Mouse (Mus musculus): ENCODE data around the gene Atox1. TPM values are rescaled to one million over a fixed set of nuclear protein-coding genes. Genes with fewer than 3 reads are reported as not detected.
"Not testable (repeated sequence)": the region's sequence is repeated elsewhere in the genome, so short reads cannot be mapped to it uniquely, and the experiment has no call there.

Atox1 gene
- polyA plus RNA-seq, 1 experiment from 2014 or later, result 257 TPM

DNA sequence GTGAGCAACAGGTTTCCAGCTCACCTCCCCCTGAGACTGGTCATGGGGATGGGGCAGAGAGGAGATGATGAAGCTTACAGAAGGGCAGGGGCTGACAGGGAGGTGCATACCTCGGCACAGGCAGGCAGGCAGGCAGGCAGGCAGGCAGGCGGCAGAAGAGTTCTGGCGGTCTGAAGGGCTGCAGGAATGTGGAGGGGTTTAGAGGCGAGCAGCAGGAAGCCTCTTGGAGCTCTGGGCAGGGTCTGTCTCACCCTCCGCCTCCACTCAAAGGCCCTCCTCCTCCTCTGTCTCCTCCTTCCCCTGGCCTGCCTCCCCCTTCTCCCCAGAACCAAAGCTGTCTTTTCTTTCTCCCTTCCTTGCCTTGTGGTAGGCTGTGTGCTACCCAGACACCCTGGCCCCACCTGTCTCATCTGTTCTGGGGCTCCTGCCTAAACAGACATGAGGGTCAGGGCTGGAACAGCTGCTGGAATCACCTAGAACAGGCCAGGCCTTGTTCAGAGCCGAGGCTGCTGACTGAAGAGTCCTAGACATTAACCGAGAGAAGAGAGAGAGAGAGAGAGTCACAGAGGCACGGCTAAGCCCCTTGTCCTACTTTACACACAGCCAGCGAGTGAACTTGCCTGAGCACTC is 41.2 kb downstream of the Atox1 start:
- peak; percentile 68 for ATAC-seq (replicated peaks)
- Histone ChIP-seq H3K27me3 (no peaks in the 10 kb centered on the region), H3K4me3 (peak overlapping the region; percentile 33), H3K9me3 (no peaks in the 10 kb centered on the region), H3K4me2 (replicated peaks) (peak overlapping the region; percentile 45), H3K4me1 (peaks cover 40% of the 10 kb centered on the region), H3K9ac (replicated peaks) (peak overlapping the region; percentile 12), H3K27ac (replicated peaks) (peak overlapping the region; percentile 64), H3K36me3 (no peaks in the 10 kb centered on the region)
- WGBS, result 2% methylated on average over 9 of the region's 9 CpGs

DNA sequence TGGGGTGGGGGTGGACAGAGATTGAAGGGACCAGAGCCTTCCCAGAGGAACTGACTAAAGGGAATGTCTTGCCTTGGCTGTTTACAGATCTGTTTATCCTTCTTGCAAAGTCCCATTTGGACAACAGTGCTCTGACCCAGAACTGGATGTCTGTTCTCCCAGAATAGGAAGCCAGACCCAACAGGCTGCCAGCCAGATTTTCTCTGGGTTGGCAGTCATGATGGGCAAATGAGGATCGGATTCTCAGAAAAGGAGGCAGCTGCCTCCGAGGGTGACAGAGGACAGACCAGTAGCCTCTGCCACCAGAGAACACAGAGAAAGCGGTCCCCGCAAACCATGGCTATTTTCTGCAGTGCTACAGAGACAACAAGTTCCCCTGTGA is 41.8 kb downstream of the Atox1 start:
- H3K4me2 ChIP-seq (replicated peaks), result peak overlapping the region; percentile 45
- peak overlapping the region; percentile 12 for H3K9ac ChIP-seq (replicated peaks)
- peaks cover 36% of the 10 kb centered on the region for H3K4me1 ChIP-seq
- WGBS, result 4% methylated on average over 4 of the region's 4 CpGs
- no peaks in the 10 kb centered on the region for H3K27me3 ChIP-seq
- peak overlapping the region; percentile 33 for H3K4me3 ChIP-seq
- no peak for ATAC-seq (replicated peaks)
- H3K9me3 ChIP-seq, result no peaks in the 10 kb centered on the region
- peak overlapping the region; percentile 22; the same call in 1 of the 2 replicates for H3K27ac ChIP-seq (replicated peaks)
- H3K36me3 ChIP-seq, result no peaks in the 10 kb centered on the region

- no peaks in the 10 kb centered on the region for H3K9me3 ChIP-seq
- H3K27ac ChIP-seq (replicated peaks), result no peak overlapping the region
- peaks cover 30% of the 10 kb centered on the region for H3K4me1 ChIP-seq
- H3K9ac ChIP-seq (replicated peaks), result 0 out of 2 replicates have a peak overlapping the region, but pooled peaks have one; percentile 12
- peak overlapping the region; percentile 33 for H3K4me3 ChIP-seq
- peak overlapping the region; percentile 45 for H3K4me2 ChIP-seq (replicated peaks)
- 10% methylated on average over 3 of the region's 3 CpGs for WGBS
- ATAC-seq (replicated peaks), result no peak
- no peaks in the 10 kb centered on the region for H3K36me3 ChIP-seq
- H3K27me3 ChIP-seq, result no peaks in the 10 kb centered on the region
Observed at GRCm38 (mm10) chr11:55418704-55419061, 42.4 kb downstream of the Atox1 start.

DNA sequence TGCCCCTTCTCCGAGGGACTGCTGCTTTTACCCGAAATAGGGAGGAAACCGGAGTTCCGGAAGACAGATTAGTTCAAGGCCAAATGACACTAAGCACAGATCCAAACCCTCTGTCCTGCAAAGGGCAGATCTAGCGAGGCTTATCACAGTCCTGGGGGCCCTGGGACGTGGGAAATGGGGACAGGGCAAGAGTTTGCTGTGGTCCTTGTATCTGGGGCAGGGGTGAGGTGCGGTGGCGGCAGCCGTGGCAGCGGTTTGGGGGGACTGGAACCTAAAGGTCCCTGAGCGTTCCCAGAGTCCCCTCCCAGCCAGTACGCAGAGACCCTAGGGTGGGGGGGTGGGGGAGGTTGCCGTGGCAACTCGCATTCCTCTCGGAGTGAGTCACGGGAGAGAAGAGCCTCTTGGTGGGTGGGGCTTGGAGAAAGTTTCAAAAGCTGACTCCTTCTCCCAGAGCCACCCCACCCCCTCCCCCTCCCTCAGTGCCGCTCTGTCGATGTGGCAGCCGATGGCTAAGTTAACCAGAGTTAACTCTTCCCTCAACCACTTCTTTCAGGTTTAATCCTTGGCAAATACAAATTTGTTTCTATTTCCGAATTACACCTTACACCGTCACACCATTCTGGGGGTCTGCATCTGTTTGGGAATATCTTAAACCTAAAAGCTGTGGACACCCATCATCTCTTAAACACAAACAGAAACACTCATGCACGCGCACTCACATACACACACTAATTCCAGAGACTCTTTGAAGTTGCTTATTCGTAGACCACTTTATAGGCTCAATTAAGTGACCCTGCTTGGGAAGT is 42.9 kb downstream of the Atox1 start:
- WGBS, result 1% methylated on average over 24 of the region's 24 CpGs
- Histone ChIP-seq H3K4me2 (replicated peaks) (peak overlapping the region; percentile 45), H3K9me3 (no peaks in the 10 kb centered on the region), H3K4me1 (peaks cover 27% of the 10 kb centered on the region), H3K9ac (replicated peaks) (no peak overlapping the region; the same call in 1 of the 2 replicates), H3K27me3 (no peaks in the 10 kb centered on the region), H3K27ac (replicated peaks) (peak overlapping the region; percentile 51), H3K36me3 (no peaks in the 10 kb centered on the region), H3K4me3 (peak overlapping the region; percentile 33)
- ATAC-seq (replicated peaks), result peak; percentile 69

DNA sequence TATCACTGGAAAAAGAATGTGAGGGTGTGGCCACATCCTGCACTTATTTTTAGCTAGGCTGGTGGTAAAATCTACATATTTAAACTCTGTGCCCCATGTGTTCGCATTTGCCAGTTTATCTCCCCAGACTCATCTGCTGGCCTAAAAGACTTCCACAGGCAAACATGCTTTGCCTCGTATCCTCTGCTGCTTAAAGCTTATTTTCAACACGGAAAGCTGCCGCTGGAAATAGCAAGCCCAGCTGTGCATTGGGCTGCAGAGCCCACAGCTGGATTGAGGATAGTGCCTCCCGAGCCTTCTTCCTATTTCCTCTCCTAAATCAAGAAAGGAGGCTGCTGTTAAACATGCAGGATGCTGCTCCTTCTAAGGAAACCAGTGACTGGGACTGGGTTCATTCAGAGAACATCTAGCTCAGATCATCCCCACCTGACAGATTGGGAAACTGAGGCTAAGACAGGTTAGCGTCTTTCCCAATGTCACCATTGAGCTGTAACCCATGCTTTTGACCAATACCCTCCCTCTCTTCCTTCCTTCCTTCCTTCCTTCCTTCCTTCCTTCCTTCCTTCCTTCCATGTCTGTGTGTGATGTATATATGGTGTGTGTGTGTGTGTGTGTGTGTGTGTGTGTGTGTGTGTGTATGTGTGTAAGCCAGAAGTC is 44.3 kb downstream of the Atox1 start:
- no peak overlapping the region for H3K4me2 ChIP-seq (replicated peaks)
- no peak for ATAC-seq (replicated peaks)
- H3K4me3 ChIP-seq, result no peak overlapping the region
- no peak overlapping the region for H3K9ac ChIP-seq (replicated peaks)
- no peaks in the 10 kb centered on the region for H3K27me3 ChIP-seq
- 82% methylated on average over 6 of the region's 6 CpGs for WGBS
- peaks cover 27% of the 10 kb centered on the region for H3K4me1 ChIP-seq
- H3K36me3 ChIP-seq, result no peaks in the 10 kb centered on the region
- no peaks in the 10 kb centered on the region for H3K9me3 ChIP-seq
- no peak overlapping the region for H3K27ac ChIP-seq (replicated peaks)

DNA sequence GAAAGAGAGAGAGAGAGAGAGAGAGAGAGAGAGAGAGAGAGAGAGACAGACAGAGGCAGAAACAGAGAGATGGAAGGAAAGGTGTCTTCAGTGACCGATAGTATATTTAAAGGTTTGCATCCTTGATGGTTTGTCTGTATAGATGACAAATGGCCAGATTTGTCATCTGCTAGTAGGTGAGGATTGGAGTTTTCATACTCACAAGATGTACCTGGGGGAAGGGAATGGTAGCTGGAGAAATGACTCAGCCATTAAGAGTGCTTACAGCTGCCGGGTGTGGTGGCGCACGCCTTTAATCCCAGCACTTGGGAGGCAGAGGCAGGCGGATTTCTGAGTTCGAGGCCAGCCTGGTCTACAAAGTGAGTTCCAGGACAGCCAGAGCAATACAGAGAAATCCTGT is 45.3 kb downstream of the Atox1 start:
- WGBS, result 96% methylated on average over 6 of the region's 6 CpGs
- ATAC-seq (replicated peaks); H3K36me3 ChIP-seq; H3K27ac ChIP-seq (replicated peaks); H3K4me3 ChIP-seq; H3K9ac ChIP-seq (replicated peaks); H3K9me3 ChIP-seq; H3K27me3 ChIP-seq; H3K4me2 ChIP-seq (replicated peaks): not testable (repeated sequence)
- peaks cover 27% of the 10 kb centered on the region for H3K4me1 ChIP-seq

DNA sequence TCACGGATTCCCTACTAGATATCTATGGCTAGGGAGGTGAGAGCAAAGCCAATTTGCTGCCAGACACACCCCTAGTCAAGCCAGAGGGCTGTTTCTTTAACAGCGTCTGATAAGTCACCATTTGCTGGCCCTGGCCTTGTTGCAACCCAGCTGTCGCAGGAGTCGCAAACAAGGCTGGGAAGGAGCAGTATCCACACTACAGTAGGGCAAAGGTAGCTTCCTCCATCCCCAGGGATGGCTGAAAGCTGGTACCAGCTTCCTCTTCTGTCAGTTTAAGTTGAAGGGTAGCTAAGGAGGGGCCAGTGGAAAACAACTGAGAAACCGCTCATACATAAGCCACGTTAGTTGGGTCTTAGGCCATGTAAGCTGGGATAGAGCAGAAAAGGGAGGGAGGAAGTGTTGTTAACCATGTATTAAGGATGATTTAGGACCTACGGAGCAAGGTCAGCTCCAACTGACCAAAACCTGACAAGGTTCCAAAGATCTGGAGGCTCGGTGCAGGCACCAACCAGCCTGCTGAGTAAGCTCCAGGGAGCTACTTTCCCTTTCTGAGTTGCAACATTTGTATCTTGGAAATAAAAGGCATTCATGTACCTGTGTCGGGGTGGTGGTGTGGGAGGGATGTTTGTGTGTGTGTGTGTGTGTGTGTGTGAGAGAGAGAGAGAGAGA is 45.9 kb downstream of the Atox1 start:
- H3K9me3 ChIP-seq, result no peaks in the 10 kb centered on the region
- no peak overlapping the region for H3K9ac ChIP-seq (replicated peaks)
- H3K27me3 ChIP-seq, result no peaks in the 10 kb centered on the region
- no peak overlapping the region for H3K4me3 ChIP-seq
- H3K4me2 ChIP-seq (replicated peaks), result no peak overlapping the region
- ATAC-seq (replicated peaks), result no peak
- no peak overlapping the region for H3K27ac ChIP-seq (replicated peaks)
- peaks cover 26% of the 10 kb centered on the region for H3K4me1 ChIP-seq
- H3K36me3 ChIP-seq, result no peaks in the 10 kb centered on the region
- WGBS, result 80% methylated on average over 9 of the region's 9 CpGs

DNA sequence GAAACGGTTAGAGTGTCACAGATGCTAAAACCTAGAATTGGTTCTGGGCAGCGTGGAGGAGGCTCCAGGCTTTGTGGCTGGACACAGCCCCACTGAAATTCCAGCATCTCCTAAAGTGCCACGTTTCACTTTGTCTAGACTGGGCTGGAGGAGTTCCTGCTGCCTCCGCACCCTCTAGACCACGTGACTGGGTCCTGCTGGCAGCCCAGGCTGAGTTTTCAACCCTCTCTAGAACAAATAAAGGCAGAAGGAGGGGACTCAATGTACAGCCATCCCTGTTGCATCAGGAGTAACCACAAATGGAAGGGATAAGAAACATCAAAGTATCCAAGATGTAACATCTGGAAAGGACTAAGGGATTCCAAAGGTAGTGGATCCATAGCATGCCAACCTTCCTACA is 46.7 kb downstream of the Atox1 start:
- Histone ChIP-seq H3K9ac (replicated peaks) (no peak overlapping the region), H3K9me3 (no peaks in the 10 kb centered on the region), H3K4me3 (no peak overlapping the region), H3K36me3 (no peaks in the 10 kb centered on the region), H3K4me1 (peaks cover 18% of the 10 kb centered on the region), H3K27ac (replicated peaks) (no peak overlapping the region), H3K27me3 (no peaks in the 10 kb centered on the region), H3K4me2 (replicated peaks) (no peak overlapping the region)
- no peak for ATAC-seq (replicated peaks)
- 83% methylated on average over 5 of the region's 5 CpGs for WGBS

- peaks cover 8% of the 10 kb centered on the region for H3K4me1 ChIP-seq
- no peaks in the 10 kb centered on the region for H3K27me3 ChIP-seq
- WGBS, result 95% methylated on average over 2 of the region's 2 CpGs
- no peak overlapping the region for H3K27ac ChIP-seq (replicated peaks)
- H3K36me3 ChIP-seq, result no peaks in the 10 kb centered on the region
- no peak overlapping the region for H3K4me3 ChIP-seq
- H3K9ac ChIP-seq (replicated peaks), result no peak overlapping the region
- no peak for ATAC-seq (replicated peaks)
- no peaks in the 10 kb centered on the region for H3K9me3 ChIP-seq
- no peak overlapping the region for H3K4me2 ChIP-seq (replicated peaks)
Observed at GRCm38 (mm10) chr11:55413416-55413796, 47.6 kb downstream of the Atox1 start.

DNA sequence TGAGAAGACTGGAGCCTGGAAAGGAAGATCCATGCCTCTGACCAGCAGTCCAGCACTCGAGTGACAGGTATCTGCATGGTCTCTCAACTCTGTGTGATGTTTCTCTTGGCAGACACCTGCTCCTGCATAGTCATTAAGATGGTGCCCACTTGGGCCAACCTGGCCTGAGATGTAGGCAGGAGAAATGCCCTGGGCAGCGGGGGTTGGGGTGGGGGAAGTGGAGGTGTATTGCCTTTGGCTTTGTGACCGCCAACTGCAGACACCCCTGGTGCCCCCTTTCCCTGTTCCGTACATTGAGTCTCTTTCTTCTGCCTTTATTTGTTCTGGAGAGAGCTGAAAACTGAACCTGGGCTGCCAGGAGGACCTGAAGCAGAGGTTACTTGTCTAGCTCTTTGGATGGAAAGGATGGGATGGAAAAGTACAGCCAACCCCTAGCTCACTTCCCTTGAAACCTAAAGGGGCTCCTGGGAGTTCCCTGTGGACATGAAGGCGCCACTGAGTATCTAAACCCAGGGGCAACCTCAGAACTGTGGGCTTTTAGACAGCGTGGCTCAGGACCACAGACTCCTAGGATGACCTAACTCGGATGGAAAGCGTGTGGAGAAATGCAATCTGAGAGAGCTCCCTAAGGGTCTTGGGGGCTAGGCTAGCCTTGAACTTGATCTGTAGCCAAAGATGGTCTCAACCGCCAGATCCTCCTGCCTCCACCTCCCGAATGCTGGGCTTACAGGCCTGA is 48.2 kb downstream of the Atox1 start:
- no peak for ATAC-seq (replicated peaks)
- Histone ChIP-seq H3K9ac (replicated peaks) (no peak overlapping the region), H3K27ac (replicated peaks) (no peak overlapping the region), H3K4me3 (no peak overlapping the region), H3K27me3 (no peaks in the 10 kb centered on the region), H3K4me2 (replicated peaks) (no peak overlapping the region), H3K4me1 (peaks cover 3% of the 10 kb centered on the region), H3K36me3 (no peaks in the 10 kb centered on the region), H3K9me3 (no peaks in the 10 kb centered on the region)
- WGBS, result 90% methylated on average over 10 of the region's 10 CpGs

GRCm38 (mm10) chr11:55412034-55412433 is 49.0 kb downstream of the Atox1 start:
- no peak for ATAC-seq (replicated peaks)
- H3K9me3 ChIP-seq, result no peaks in the 10 kb centered on the region
- no peak overlapping the region for H3K4me3 ChIP-seq
- H3K27ac ChIP-seq (replicated peaks), result no peak overlapping the region
- 89% methylated on average over 7 of the region's 7 CpGs for WGBS
- H3K9ac ChIP-seq (replicated peaks), result no peak overlapping the region
- H3K36me3 ChIP-seq, result no peaks in the 10 kb centered on the region
- no peaks in the 10 kb centered on the region for H3K27me3 ChIP-seq
- no peak overlapping the region for H3K4me2 ChIP-seq (replicated peaks)
- H3K4me1 ChIP-seq, result no peaks in the 10 kb centered on the region
